Mouse (Mus musculus) testis, adult 10 weeks (tissue): ENCODE data around the gene Henmt1. TPM values are rescaled to one million over a fixed set of nuclear protein-coding genes. Genes with fewer than 3 reads are reported as not detected.

Experiments used
- polyA plus RNA-seq: library from polyadenylated mRNA; stranded (reverse); fragments of 350-450 nt; fragmentation: Illumina TruSeq; extraction: RNeasy Lipid Tissue Mini Kit (QIAGEN cat#74804); gene quantifications from one replicate; pipeline ENCODE4 v1.2.3, GENCODE M21; 2014; ENCODE audit warnings: low read depth, low replicate concordance

The Henmt1 gene
- polyA plus RNA-seq = 39.8 TPM

DNA sequence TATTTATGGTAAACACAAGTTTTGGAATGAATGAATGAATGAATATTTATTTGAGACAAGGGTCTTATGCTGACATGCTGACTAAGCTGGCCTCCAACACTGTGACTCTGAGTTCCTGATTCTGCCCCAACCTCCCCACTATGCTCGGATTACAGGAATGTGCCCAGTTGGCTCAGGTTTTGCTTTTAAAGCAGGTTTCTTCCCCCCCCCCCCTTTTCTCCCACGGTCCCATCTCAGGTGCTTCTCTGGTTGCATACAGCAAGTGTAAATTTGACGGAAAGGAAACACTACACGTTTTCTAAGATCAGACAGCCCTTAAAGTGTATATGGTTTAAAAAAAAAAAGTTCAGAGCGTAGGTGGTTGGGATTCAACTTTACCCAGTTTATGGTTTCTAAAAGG lies at the start of gene Henmt1:
Henmt1 (plus strand) TSS at position 301 of the 400 bp plus-strand sequence.

GRCm38 (mm10) chr3:108889908-108890307 lies 49.8 kb upstream of the Henmt1 start, which contains the start of gene Fndc7:
TSS of gene Fndc7 (minus strand) at chr3:108890008.

GRCm38 (mm10) chr3:108911548-108912413 lies 27.9 kb upstream of the Henmt1 start, which contains the start of gene Prpf38b:
TSS of gene Prpf38b (minus strand) at chr3:108911727.

GRCm38 (mm10) chr3:108940001-108940633 lies 444 bp downstream of the Henmt1 start, which contains the start of gene Gm9857:
TSS of gene Gm9857 (minus strand) at chr3:108940445.

Other genes starting within 250 kb of the Henmt1 start
- 12.3 TPM for gene Gpsm2, start 217.6 kb upstream of the Henmt1 start, polyA plus RNA-seq
- gene Aknad1, start 200.2 kb upstream of the Henmt1 start, polyA plus RNA-seq = 48.3 TPM
- gene Stxbp3, start 99.3 kb upstream of the Henmt1 start, polyA plus RNA-seq = 32.1 TPM
- 0.43 TPM for gene Fndc7, start 49.9 kb upstream of the Henmt1 start, polyA plus RNA-seq
- 97.7 TPM for gene Prpf38b, start 28.1 kb upstream of the Henmt1 start, polyA plus RNA-seq
- gene Gm9857, start 572 bp downstream of the Henmt1 start, polyA plus RNA-seq = not detected
- 3.2 TPM for gene Fam102b, start 87.7 kb downstream of the Henmt1 start, polyA plus RNA-seq
- 38.4 TPM for gene Slc25a54, start 140.6 kb downstream of the Henmt1 start, polyA plus RNA-seq
- 13.5 TPM for gene Slc25a24, start 183.3 kb downstream of the Henmt1 start, polyA plus RNA-seq